Mouse (Mus musculus) ovary, postnatal 14 days (tissue): ENCODE data around the gene Akr1e1.
"Not testable (repeated sequence)": the region's sequence is repeated elsewhere in the genome, so short reads cannot be mapped to it uniquely, and the experiment has no call there.

Experiments
- DNase-seq: peaks from one replicate; pipeline ENCODE4 v3.0.0; 2022; ENCODE audit warnings: low spot score

The Akr1e1 gene

DNA sequence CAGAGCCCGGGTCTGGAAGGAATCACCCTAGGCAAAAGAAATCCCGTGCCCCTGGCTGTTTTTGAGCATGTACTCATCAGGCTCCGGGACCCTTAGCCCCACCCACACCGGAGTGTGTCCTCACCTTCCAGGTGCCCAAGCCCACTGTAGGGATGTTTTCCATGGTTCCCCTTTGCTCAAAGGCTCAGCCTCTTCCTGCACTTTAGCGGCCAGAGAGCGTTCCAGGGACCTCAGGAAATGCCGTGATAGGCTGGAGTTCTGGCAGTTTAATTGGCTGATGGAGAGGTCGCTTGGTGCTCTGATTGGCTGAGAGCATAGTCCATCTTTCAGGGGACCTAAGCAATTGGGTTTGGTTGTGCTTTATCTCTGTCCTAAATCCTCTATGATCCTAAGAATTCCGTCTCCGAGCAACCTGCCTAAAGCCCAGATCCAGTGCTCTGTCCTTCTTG, at the start of gene Akr1e1:
Gene Akr1e1, minus strand, starts transcription at position 214 of the 449 bp plus-strand sequence.
- peak; percentile 75 for DNase-seq

DNA sequence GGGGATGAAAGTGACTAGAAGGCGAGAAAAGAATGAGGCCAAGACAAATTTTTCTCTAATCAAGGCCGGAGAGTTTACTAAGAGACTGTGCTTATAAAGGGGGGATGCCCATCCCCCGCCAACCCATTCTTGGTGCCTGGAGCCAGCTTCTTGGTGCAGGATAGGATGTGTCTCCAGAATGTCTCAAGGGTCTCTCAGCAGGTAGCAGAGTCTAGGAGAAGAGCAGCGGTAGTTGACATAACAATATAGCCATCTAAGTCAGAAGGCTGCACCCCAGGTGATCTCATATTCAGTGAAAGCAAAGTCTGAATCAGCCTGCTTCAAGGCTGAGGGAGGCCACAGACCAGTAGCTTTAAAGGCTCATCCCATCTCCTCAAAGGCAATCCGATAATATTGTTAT, 49.4 kb upstream of the Akr1e1 start:
- DNase-seq, result no peak

DNA sequence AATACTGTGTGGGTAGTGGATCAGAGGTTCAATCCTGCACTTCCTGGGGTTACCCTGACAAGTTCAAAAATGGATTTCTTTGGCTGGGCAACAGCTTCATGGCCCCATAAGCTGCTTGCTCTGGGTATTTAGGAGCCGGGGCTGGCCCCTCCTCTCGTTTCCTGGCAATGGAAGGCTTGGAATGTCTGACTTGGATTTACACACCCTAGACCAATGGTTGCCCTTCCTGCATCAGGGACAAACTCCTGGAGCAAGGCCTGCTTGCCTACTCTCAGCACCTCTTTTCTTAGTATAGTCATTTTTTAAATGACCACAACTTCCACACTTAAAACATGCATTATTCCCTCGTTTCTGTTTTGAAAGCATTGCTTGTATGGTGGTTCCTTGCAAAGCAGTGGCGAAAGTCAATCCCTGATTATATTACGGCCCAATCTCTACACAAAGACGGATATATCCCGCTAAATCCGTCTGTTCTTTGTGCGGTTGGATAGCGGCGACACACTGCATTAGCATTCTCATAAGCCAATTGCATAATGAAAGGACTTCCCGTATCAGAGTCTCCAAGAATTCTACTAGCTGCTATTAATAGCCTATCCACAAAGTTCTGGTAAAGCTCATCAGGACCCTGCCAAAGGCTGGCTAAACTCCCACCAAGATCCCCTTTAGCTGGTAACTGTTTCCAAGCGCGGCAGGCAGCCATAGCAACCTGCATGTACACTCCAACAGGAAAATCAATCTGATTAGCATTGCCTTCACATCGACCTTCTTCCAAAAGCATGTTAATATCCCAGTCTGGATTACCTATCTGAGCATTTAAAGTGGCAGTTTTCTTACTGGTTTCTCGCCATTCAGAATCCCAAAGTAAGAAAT, 47.5 kb upstream of the Akr1e1 start:
- no peak for DNase-seq

DNA sequence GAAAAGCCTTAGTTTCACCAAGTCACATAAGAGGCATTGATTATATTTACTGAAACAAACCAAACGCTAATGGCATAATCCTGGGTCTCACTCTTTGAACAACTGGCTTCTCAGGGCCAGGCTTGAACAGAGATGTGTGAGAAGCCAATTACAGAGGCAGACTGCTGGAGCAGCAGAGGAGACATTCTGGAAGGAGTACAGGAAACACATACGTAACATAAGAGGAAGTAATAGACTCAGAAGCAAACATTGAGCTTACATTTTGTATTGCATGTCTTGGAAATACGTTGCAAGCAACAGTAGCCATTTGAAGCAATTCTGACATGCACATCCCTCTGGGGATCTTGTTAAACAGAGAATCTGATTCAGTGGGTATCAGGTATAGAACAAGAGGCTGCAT, 41.2 kb upstream of the Akr1e1 start:
- DNase-seq, result no peak

DNA sequence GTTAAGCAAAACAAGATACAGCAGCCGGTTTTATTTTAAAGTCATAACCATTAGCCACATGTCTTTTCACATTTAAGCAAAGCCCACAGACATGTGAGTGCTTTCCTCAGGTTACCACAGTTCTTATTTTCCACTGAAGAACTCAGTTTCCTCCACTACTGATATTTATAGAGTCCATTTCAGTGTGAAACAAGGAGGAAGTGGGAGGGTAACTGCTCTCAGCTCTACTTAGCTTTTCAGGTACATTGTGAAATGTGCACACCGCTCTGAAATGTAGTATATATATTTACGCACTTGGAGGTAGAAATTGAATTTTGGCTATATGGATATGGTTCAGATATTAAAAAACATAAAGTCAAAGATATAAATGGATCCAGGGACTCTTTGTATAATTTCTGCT, 36.3 kb upstream of the Akr1e1 start:
- no peak for DNase-seq

DNA sequence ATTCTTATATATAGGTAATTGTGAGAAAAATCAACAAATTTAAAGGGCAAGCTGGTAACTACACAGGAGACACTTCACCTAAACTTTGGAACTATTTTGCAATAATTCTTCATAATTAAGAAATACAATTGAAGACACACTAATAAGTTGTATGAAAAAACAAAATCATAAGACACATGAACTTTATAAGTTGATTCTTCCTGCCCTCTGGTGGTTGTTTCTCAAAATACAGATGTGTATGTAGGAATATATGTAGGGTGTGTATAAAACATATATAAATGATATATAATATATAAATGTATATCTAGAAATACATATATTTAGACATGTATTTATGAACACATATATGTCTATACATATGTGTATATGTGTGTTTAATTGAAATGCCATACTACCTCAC, 1.9 kb upstream of the Akr1e1 start:
- DNase-seq, result no peak

DNA sequence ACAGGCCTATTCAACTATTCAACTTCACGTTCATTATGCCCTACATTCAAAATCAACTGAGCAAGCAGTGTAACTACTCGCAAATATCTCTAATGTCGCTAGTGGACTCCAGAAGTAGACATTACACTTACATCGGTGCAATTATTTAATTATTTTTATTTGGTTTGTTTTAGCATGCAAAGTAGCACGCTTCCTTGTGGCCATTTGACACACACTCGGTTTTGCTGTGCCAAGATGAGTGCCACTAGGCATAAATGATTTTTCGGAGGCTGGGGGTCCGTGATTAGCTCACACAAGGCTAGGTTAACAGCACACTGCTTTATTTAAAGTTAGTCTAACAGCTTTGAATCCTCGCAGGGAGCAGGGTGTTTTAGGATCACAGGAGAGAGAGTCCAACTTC, 444 bp downstream of the Akr1e1 start:
- no peak for DNase-seq

DNA sequence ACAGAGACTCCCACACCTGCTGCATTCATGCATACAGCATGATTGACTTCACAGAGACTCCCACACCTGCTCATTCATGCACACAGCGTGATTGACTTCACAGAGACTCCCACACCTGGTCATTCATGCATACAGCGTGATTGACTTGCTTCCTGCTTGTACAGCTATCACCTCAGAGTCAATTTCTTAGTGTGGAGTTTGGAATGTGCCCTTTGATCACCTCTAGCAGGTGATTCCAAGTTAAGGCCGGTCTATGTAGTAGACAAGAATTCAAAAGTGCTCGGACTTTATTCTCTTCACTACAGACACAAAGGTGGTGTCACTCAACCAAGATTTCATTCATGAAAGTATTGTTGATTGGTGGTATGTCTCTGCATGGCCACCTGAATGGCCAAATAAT, 2.2 kb downstream of the Akr1e1 start:
- DNase-seq, result no peak

DNA sequence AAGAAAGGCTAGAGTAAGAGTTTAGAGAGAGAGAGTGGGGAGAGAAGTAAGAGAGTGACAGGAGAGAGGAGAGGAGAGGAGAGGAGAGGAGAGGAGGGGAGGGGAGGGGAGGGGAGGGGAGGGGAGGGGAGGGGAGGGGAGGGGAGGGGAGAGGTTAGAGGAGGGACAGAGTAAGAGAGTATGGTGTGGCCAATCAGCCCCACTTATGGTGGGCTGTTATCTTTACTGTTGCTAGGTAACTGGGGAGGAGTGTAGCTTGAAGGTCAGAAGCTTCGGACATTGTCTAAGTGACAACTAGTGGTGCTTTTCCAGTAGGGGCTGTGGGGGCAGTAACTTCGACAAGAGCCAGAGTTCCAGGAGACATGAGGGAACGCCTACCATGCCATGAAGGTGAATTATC, 5.5 kb downstream of the Akr1e1 start:
- DNase-seq, result not testable (repeated sequence)

DNA sequence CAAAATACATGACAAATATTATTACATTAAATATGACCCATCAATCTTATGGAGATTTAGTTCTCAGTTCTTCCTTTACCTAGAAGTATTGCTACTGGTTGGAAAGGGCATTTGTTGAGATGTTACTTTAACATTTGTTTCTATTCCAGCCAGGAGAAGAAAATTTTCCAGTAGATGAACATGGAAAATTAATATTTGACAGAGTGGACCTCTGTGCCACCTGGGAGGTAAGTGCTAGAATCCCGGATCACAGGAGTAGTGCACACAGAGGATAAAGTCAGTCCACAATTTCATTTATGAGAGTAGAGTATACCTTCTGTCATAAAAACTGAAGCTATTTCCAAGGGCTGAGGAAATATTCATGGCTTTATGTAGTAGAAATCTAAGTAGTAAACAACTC, 32.1 kb downstream of the Akr1e1 start:
- DNase-seq, result no peak

DNA sequence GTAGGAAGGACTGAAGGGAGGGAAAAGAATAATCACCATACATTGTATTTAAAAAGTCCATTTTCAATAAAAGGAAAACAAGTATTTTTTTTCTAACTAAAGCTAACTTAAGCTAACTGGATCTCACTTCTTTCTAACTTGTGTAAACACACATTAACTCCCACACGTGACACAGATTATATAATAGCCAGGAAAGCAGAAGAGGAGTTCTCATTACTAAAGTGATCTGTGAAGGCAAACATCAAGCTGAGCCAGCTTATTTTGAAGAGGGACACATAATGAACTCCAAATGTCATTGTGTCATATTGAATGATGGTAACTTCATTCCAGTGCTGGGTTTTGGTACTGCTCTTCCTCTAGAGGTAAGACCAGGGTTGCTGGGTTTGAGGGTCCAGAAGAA, 35.1 kb downstream of the Akr1e1 start, which contains the start of gene Akr1c21:
Gene Akr1c21, plus strand, starts transcription at position 205 of the 400 bp plus-strand sequence.
- DNase-seq, result no peak

DNA sequence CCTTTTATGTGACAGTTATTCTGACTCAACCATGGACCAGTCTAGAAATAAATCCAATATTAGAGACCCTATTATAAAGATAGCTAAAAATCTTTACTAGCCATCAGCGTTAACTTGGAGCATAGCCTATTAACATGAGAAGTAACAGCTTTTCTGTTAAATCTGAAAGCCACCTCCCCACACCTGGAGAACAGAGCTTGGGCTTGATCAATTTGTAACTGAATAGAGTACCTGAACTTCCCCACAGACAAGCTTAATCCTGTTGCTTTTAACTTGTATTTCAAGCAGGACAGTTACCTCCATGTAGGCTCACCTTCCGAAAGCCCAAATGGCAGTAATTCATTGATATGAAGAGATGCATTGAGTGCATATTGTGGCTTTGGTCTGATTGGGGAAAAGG, 43.0 kb downstream of the Akr1e1 start:
- no peak for DNase-seq

DNA sequence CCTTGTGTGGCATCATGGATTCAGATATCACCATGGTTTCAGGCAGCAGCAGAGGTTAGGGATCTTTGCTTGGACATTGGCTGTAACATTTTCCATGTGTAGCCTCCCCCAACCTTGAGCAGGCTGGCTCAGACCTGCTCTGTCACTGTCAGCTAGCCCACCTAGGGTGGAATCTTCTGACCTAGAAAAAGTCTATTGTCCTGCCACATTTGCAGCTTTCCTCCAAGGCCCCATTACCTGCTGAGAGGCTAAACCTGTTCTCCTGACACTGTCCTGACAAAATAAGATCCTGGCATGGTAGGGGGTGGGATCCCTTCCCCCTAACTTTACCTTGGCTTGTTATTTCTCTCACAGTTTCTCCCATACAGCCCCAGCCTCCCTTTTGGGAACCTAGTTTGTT, 48.5 kb downstream of the Akr1e1 start:
- DNase-seq, result no peak

DNA sequence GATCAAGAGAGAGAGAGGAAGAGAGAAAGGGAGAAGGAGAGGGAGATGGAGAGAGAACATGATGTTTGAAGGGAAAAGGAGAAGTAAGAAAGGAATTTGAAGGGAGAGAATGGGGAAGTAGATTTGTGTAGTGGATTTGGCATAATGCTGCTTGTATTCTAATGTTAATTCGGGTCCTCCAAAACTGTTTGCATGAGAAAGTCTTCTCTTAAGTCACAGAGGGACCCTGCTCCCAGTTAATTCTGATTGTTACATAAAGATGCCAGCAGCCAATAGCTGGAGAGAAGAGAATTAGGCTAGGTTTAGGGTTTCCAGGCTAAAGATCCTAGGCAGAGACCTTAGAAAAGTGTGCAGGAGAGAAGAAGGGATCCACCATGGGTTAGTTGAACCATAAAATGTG, 49.8 kb downstream of the Akr1e1 start:
- DNase-seq, result no peak
